In genomic region chr15:80491505-80491904, GRCm38 (mm10) we compare ENCODE assay signal across 15 mouse cellular contexts.
DNase-seq lines count a peak whose midpoint lies in the region; ATAC-seq and TF ChIP-seq lines count a peak whose summit lies in the region.
"Had no signal": no experiment of that assay in that cellular context is flagged by ENCODE, and none has a peak within 500 bp of the region (broad histone marks: within the 10 kb centered on the region; RNA-seq: fewer than 3 reads in every experiment).

No protein-coding gene starts in this region.

- H3K4me3 ChIP-seq in liver, embryonic 14.5 days (ENCODE audit: insufficient read depth in 1 of 2, low read depth in 2 of 2, low read length in 2 of 2) = no peak overlapping the region
- no peak overlapping the region for H3K4me3 ChIP-seq in liver, embryonic 11.5 days (ENCODE audit: low read depth, low read length)
- no peak overlapping the region for H3K4me3 ChIP-seq in CH12.LX (replicated peaks in 1 of 3; ENCODE audit: low read depth in 2 of 3, low read length in 2 of 3, poor library complexity in 1 of 3)
- no peak overlapping the region for H3K4me3 ChIP-seq in kidney, embryonic 16.5 days (ENCODE audit: low read length)
- H3K4me3 ChIP-seq: heart, adult 2 months; liver, embryonic 12.5 days had no signal

- no peak for DNase-seq in liver, embryonic 14.5 days (ENCODE audit: low read depth in 3 of 3, low spot score in 3 of 3)
- no peak for DNase-seq in liver, embryonic 11.5 days (ENCODE audit: low spot score)
- DNase-seq in CH12.LX (ENCODE audit: extremely low read depth) = no peak
- DNase-seq in T-cell, adult 2 months (ENCODE audit: low spot score) = peak; percentile 34
- peak; percentile 75 for DNase-seq in thymus, postnatal 0 days (ENCODE audit: low spot score)
- DNase-seq in gastrocnemius, postnatal 10 days = no peak
- DNase-seq in heart, adult 9 months (ENCODE audit: low spot score in 2 of 2) = no peak
- DNase-seq: adrenal gland, postnatal 36 days; heart, adult 2 months; heart, postnatal 36 days; lung, postnatal 4 days had no signal

- in situ Hi-C loops in CH12.LX (cut with MboI; ENCODE audit: low pct_ligation_motif_present, low pct_unique_long_range_greater_than_20kb, low sequenced_read_pairs) = loop anchor here (10.0 kb wide), 1 partner anchor 203 kb away; no protein-coding TSS in a partner anchor

- no peak overlapping the region for H3K4me2 ChIP-seq in liver, embryonic 14.5 days (ENCODE audit: low read depth)
- no peak overlapping the region for H3K4me2 ChIP-seq in liver, embryonic 11.5 days
- H3K4me2 ChIP-seq in CH12.LX (ENCODE audit: insufficient read depth, low read depth, poor library complexity, severe bottlenecking) = no peak overlapping the region
- H3K4me2 ChIP-seq in kidney, embryonic 16.5 days (replicated peaks; ENCODE audit: low read depth, low read length) = no peak overlapping the region
- H3K4me2 ChIP-seq: liver, embryonic 12.5 days had no signal

- TF ChIP-seq RAD21 in CH12.LX (IDR thresholded peaks at IDR 0.05; ENCODE audit: low read depth, low read length) = peak; percentile 11

- no peak overlapping the region for H3K9ac ChIP-seq in liver, embryonic 14.5 days (replicated peaks)
- H3K9ac ChIP-seq in liver, embryonic 11.5 days (ENCODE audit: low read depth, low read length) = no peak overlapping the region
- H3K9ac ChIP-seq in CH12.LX (ENCODE audit: insufficient read depth, low read depth) = no peak overlapping the region
- no peak overlapping the region for H3K9ac ChIP-seq in kidney, embryonic 16.5 days (replicated peaks; ENCODE audit: low read length)
- H3K9ac ChIP-seq: liver, embryonic 12.5 days had no signal

- TF ChIP-seq CTCF in liver, embryonic 14.5 days (IDR thresholded peaks at IDR 0.05; ENCODE audit: low read depth) = peak; percentile 45
- peak in 1 of 2 experiments; percentile 29; a peak in 2 of 4 replicates for TF ChIP-seq CTCF in CH12.LX (conservative IDR thresholded peaks at IDR 0.05 in 1 of 2, IDR thresholded peaks at IDR 0.05 in 1 of 2; ENCODE audit: low read depth in 2 of 2, low read length in 2 of 2)

- H3K27ac ChIP-seq in liver, embryonic 14.5 days = no peak overlapping the region
- no peak overlapping the region for H3K27ac ChIP-seq in liver, embryonic 11.5 days (ENCODE audit: low read depth, low read length)
- no peak overlapping the region for H3K27ac ChIP-seq in CH12.LX (ENCODE audit: insufficient read depth, low read depth)
- H3K27ac ChIP-seq in kidney, embryonic 16.5 days (ENCODE audit: low read length) = no peak overlapping the region
- H3K27ac ChIP-seq: heart, adult 2 months; liver, embryonic 12.5 days had no signal

- ATAC-seq in liver, embryonic 14.5 days (ENCODE audit: insufficient read depth) = no peak
- ATAC-seq in liver, embryonic 11.5 days (replicated peaks; ENCODE audit: low FRiP score) = no peak
- no peak for ATAC-seq in kidney, embryonic 16.5 days (ENCODE audit: low FRiP score, low TSS enrichment)
- ATAC-seq: intestine, embryonic 16.5 days; liver, embryonic 12.5 days; midbrain, embryonic 16.5 days had no signal

- H3K27me3 ChIP-seq in liver, embryonic 14.5 days (ENCODE audit: control insufficient read depth, insufficient read depth, low read length) = no peaks in the 10 kb centered on the region
- H3K27me3 ChIP-seq in liver, embryonic 11.5 days (replicated peaks; ENCODE audit: control insufficient read depth, insufficient read depth, low read length) = peaks cover 11% of the 10 kb centered on the region
- H3K27me3 ChIP-seq in CH12.LX (replicated peaks) = no peaks in the 10 kb centered on the region
- no peaks in the 10 kb centered on the region for H3K27me3 ChIP-seq in kidney, embryonic 16.5 days (ENCODE audit: insufficient read depth, low read length)

- no peaks in the 10 kb centered on the region for H3K9me3 ChIP-seq in liver, embryonic 14.5 days (ENCODE audit: control insufficient read depth, low read length)
- H3K9me3 ChIP-seq in liver, embryonic 11.5 days (ENCODE audit: control insufficient read depth, low read length) = no peaks in the 10 kb centered on the region
- H3K9me3 ChIP-seq in CH12.LX (replicated peaks; ENCODE audit: low read length) = no peaks in the 10 kb centered on the region
- 0 out of 2 replicates have a peak, but pooled peaks cover 3% of the 10 kb centered on the region for H3K9me3 ChIP-seq in kidney, embryonic 16.5 days (ENCODE audit: low read length)
- H3K9me3 ChIP-seq: liver, embryonic 12.5 days had no signal

- 45% methylated on average over 4 of the region's 4 CpGs for WGBS in liver, embryonic 14.5 days (ENCODE audit: insufficient replicate concordance)
- 60% methylated on average over 4 of the region's 4 CpGs for WGBS in liver, embryonic 11.5 days
- WGBS in kidney, embryonic 16.5 days = 62% methylated on average over 4 of the region's 4 CpGs

- H3K79me2 ChIP-seq in CH12.LX (replicated peaks; ENCODE audit: control insufficient read depth, extremely low read depth, insufficient read depth, poor library complexity, severe bottlenecking) = no peaks in the 10 kb centered on the region

- H3K4me1 ChIP-seq in liver, embryonic 14.5 days (replicated peaks; ENCODE audit: control insufficient read depth in 2 of 2, insufficient read depth in 2 of 2, low read length in 1 of 2) = no peaks in the 10 kb centered on the region
- H3K4me1 ChIP-seq in liver, embryonic 11.5 days (replicated peaks; ENCODE audit: control insufficient read depth, insufficient read depth, low read length) = no peaks in the 10 kb centered on the region; the same call in none of the 2 replicates
- peaks cover 2 to 10% of the 10 kb centered on the region in 2 experiments; a peak in 3 of 4 replicates for H3K4me1 ChIP-seq in CH12.LX (ENCODE audit: control insufficient read depth in 1 of 2, insufficient read depth in 2 of 2)
- peaks cover 4% of the 10 kb centered on the region; the same call in 1 of the 2 replicates for H3K4me1 ChIP-seq in kidney, embryonic 16.5 days (ENCODE audit: insufficient read depth, low read length)
- H3K4me1 ChIP-seq: liver, embryonic 12.5 days had no signal

- no peak for TF ChIP-seq POLR2A in CH12.LX (IDR thresholded peaks at IDR 0.05; ENCODE audit: low read depth, low read length)

- no peak for TF ChIP-seq EP300 in liver, embryonic 14.5 days (IDR thresholded peaks at IDR 0.05; ENCODE audit: low read depth)
- no peak for TF ChIP-seq EP300 in CH12.LX (IDR thresholded peaks at IDR 0.05; ENCODE audit: low read length)

- dilution Hi-C loops in CH12.LX (cut with MboI; ENCODE audit: extremely low pct_ligation_motif_present, extremely low pct_unique_long_range_greater_than_20kb, low sequenced_read_pairs) = no loop called here

- no peaks in the 10 kb centered on the region for H3K36me3 ChIP-seq in liver, embryonic 14.5 days (replicated peaks; ENCODE audit: control insufficient read depth, insufficient read depth, low read depth)
- no peaks in the 10 kb centered on the region for H3K36me3 ChIP-seq in liver, embryonic 11.5 days (ENCODE audit: control insufficient read depth, insufficient read depth, low read length)
- no peaks in the 10 kb centered on the region for H3K36me3 ChIP-seq in CH12.LX (replicated peaks in 1 of 2; ENCODE audit: control insufficient read depth in 1 of 2, insufficient read depth in 1 of 2, low read length in 1 of 2)
- H3K36me3 ChIP-seq in kidney, embryonic 16.5 days (ENCODE audit: insufficient read depth, low read length) = no peaks in the 10 kb centered on the region
- H3K36me3 ChIP-seq: liver, embryonic 12.5 days had no signal

TF ChIP-seq in CH12.LX, 34 proteins besides CTCF, POLR2A, EP300 and RAD21:
- TF ChIP-seq SIN3A (IDR thresholded peaks at IDR 0.05; ENCODE audit: low read length) = no peak
- TF ChIP-seq ELF1 (IDR thresholded peaks at IDR 0.05; ENCODE audit: low read depth, low read length) = no peak
- peak; percentile 15 for TF ChIP-seq SMC3 (IDR thresholded peaks at IDR 0.05; ENCODE audit: low read depth, low read length)

Comparison
In these comparisons a context has a peak if more than half of its experiments do, and no peak if none do; other contexts are left out.
1. DNase-seq: peak in T-cell, adult 2 months (single experiment) and thymus, postnatal 0 days (single experiment); none in liver, embryonic 14.5 days (0 of 3), liver, embryonic 11.5 days (single experiment), CH12.LX (single experiment), gastrocnemius, postnatal 10 days (single experiment) and heart, adult 9 months (0 of 2).